Mouse (Mus musculus) CD4-positive helper T cell, adult 2 months (primary cell): ENCODE measurements around the gene Edc4.
"Not testable (repeated sequence)": the region's sequence is repeated elsewhere in the genome, so short reads cannot be mapped to it uniquely, and the experiment has no call there.

ENCODE experiments used
- DNase-seq: peaks from one replicate; pipeline ENCODE4 v3.0.0-alpha.2; 2012; ENCODE audit warnings: low read depth, missing footprints, low spot score

Gene Edc4

GRCm38 (mm10) chr8:105880754-105881520 is at the start of gene Edc4:
TSS of gene Edc4 (plus strand) at chr8:105880881.
- peak; percentile 89 for DNase-seq

GRCm38 (mm10) chr8:105833740-105834139 is 46.9 kb upstream of the Edc4 start:
- not testable (repeated sequence) for DNase-seq

GRCm38 (mm10) chr8:105835318-105835717 is 45.4 kb upstream of the Edc4 start:
- DNase-seq: peak; percentile 84

GRCm38 (mm10) chr8:105836991-105837390 is 43.7 kb upstream of the Edc4 start:
- no peak for DNase-seq

- no peak for DNase-seq
These were observed 41.5 kb upstream of the Edc4 start for GRCm38 (mm10) chr8:105839209-105839608.

- no peak for DNase-seq
These were observed 34.0 kb upstream of the Edc4 start for GRCm38 (mm10) chr8:105846678-105847077.

- DNase-seq: no peak
These were observed 30.7 kb upstream of the Edc4 start for GRCm38 (mm10) chr8:105850014-105850413.

GRCm38 (mm10) chr8:105850611-105851010 is 30.1 kb upstream of the Edc4 start:
- no peak for DNase-seq

- DNase-seq: peak; percentile 91
These were observed 29.0 kb upstream of the Edc4 start for GRCm38 (mm10) chr8:105851651-105852143.

GRCm38 (mm10) chr8:105852146-105852729 is 28.4 kb upstream of the Edc4 start:
- DNase-seq: no peak

- DNase-seq: no peak
These were observed 27.5 kb upstream of the Edc4 start, which contains the start of gene Cenpt for GRCm38 (mm10) chr8:105853178-105853577. TSS of gene Cenpt (minus strand) at chr8:105853278.

GRCm38 (mm10) chr8:105854303-105854702 is 26.4 kb upstream of the Edc4 start:
- no peak for DNase-seq

GRCm38 (mm10) chr8:105854715-105855216 is 25.9 kb upstream of the Edc4 start, which contains the start of gene Thap11:
TSS of gene Thap11 (plus strand) at chr8:105855132.
- peak; percentile 94 for DNase-seq

GRCm38 (mm10) chr8:105855248-105856167 is 25.2 kb upstream of the Edc4 start:
- no peak for DNase-seq

- DNase-seq: no peak
These were observed 24.4 kb upstream of the Edc4 start for GRCm38 (mm10) chr8:105856168-105856835.

- DNase-seq: no peak
These were observed 22.2 kb upstream of the Edc4 start for GRCm38 (mm10) chr8:105858495-105858894.

- DNase-seq: peak; percentile 24
These were observed 21.4 kb upstream of the Edc4 start for GRCm38 (mm10) chr8:105859314-105859713.

GRCm38 (mm10) chr8:105860143-105860981 is 20.3 kb upstream of the Edc4 start, which contains the start of gene Nutf2:
TSS of gene Nutf2 (plus strand) at chr8:105860580.
- peak; percentile 95 for DNase-seq

GRCm38 (mm10) chr8:105861951-105862350 is 18.7 kb upstream of the Edc4 start:
- no peak for DNase-seq
